Mouse (Mus musculus): Measurements from ENCODE around the gene Agfg1. TPM values are rescaled to one million over a fixed set of nuclear protein-coding genes. Genes with fewer than 3 reads are reported as not detected.

The Agfg1 gene
- polyA plus RNA-seq, 1 experiment from 2014 or later = 44.6 TPM

GRCm38 (mm10) chr1:82833501-82833900 is 5.8 kb upstream of the Agfg1 start:
- Histone ChIP-seq H3K4me2 (ENCODE audit: low read length) (no peak overlapping the region), H3K4me3 (ENCODE audit: control insufficient read depth in 1 of 2, insufficient read depth in 1 of 2, low read depth in 1 of 2, low read length in 2 of 2) (no peak overlapping the region), H3K4me1 (ENCODE audit: control insufficient read depth in 2 of 2, insufficient read depth in 2 of 2, low read length in 2 of 2) (peaks cover 25 to 34% of the 10 kb centered on the region in 2 experiments), H3K27ac (replicated peaks in 1 of 2; ENCODE audit: control insufficient read depth in 1 of 2, insufficient read depth in 1 of 2, low read depth in 2 of 2, low read length in 2 of 2) (no peak overlapping the region), H3K27me3 (ENCODE audit: control insufficient read depth, insufficient read depth, low read length) (no peaks in the 10 kb centered on the region), H3K9me3 (ENCODE audit: control insufficient read depth, low read length) (no peaks in the 10 kb centered on the region), H3K9ac (ENCODE audit: low read length) (no peak overlapping the region), H3K36me3 (ENCODE audit: control insufficient read depth, insufficient read depth, low read length) (no peaks in the 10 kb centered on the region)
- 83% methylated on average over 2 of the region's 2 CpGs for WGBS
- no peak for ATAC-seq (ENCODE audit: insufficient number of reproducible peaks, insufficient read depth, low FRiP score, low read depth)

DNA sequence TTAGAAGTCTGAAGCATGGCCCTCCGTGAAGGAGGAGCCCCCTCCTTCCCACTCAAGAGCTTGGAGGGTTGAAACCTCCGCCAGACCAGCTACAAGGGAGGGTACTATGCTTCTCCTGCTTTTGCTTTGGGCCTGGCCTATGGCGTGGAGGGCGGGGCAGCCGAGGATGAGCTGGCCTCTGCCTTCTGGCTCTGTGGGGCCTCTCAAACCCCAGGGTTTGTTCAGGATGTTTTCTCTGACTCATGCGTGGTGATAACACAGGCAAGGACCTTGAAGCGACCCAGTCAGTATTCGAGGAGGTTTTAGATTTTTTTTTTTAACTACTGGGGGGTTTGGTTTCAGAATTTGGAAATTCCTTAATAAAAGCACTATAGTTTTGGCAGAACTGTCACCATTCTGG is 4.7 kb upstream of the Agfg1 start:
- peak overlapping the region in 1 of 2 experiments; percentile 33; a peak in 1 of 4 replicates for H3K27ac ChIP-seq (replicated peaks in 1 of 2; ENCODE audit: control insufficient read depth in 1 of 2, insufficient read depth in 1 of 2, low read depth in 2 of 2, low read length in 2 of 2)
- H3K4me2 ChIP-seq (ENCODE audit: low read length) = no peak overlapping the region
- no peaks in the 10 kb centered on the region for H3K9me3 ChIP-seq (ENCODE audit: control insufficient read depth, low read length)
- no peaks in the 10 kb centered on the region for H3K36me3 ChIP-seq (ENCODE audit: control insufficient read depth, insufficient read depth, low read length)
- H3K4me3 ChIP-seq (ENCODE audit: control insufficient read depth in 1 of 2, insufficient read depth in 1 of 2, low read depth in 1 of 2, low read length in 2 of 2) = no peak overlapping the region
- peaks cover 28 to 40% of the 10 kb centered on the region in 2 experiments for H3K4me1 ChIP-seq (ENCODE audit: control insufficient read depth in 2 of 2, insufficient read depth in 2 of 2, low read length in 2 of 2)
- WGBS = 29% methylated on average over 8 of the region's 8 CpGs
- 0 out of 2 replicates have a peak, but pooled peaks have one; percentile 42 for ATAC-seq (ENCODE audit: insufficient number of reproducible peaks, insufficient read depth, low FRiP score, low read depth)
- no peaks in the 10 kb centered on the region for H3K27me3 ChIP-seq (ENCODE audit: control insufficient read depth, insufficient read depth, low read length)
- no peak overlapping the region; the same call in 1 of the 2 replicates for H3K9ac ChIP-seq (ENCODE audit: low read length)

- no peaks in the 10 kb centered on the region for H3K27me3 ChIP-seq (ENCODE audit: control insufficient read depth, insufficient read depth, low read length)
- no peak overlapping the region for H3K4me2 ChIP-seq (ENCODE audit: low read length)
- H3K36me3 ChIP-seq (ENCODE audit: control insufficient read depth, insufficient read depth, low read length) = no peaks in the 10 kb centered on the region
- H3K27ac ChIP-seq (replicated peaks in 1 of 2; ENCODE audit: control insufficient read depth in 1 of 2, insufficient read depth in 1 of 2, low read depth in 2 of 2, low read length in 2 of 2) = no peak overlapping the region
- no peaks in the 10 kb centered on the region for H3K9me3 ChIP-seq (ENCODE audit: control insufficient read depth, low read length)
- H3K4me1 ChIP-seq (ENCODE audit: control insufficient read depth in 2 of 2, insufficient read depth in 2 of 2, low read length in 2 of 2) = peaks cover 24 to 45% of the 10 kb centered on the region in 2 experiments
- H3K9ac ChIP-seq (ENCODE audit: low read length) = no peak overlapping the region
- no peak overlapping the region for H3K4me3 ChIP-seq (ENCODE audit: control insufficient read depth in 1 of 2, insufficient read depth in 1 of 2, low read depth in 1 of 2, low read length in 2 of 2)
- WGBS = 65% methylated on average over 13 of the region's 13 CpGs
- no peak for ATAC-seq (ENCODE audit: insufficient number of reproducible peaks, insufficient read depth, low FRiP score, low read depth)
These were observed 2.7 kb upstream of the Agfg1 start for GRCm38 (mm10) chr1:82836342-82837217.

- Histone ChIP-seq H3K27ac (replicated peaks in 1 of 2; ENCODE audit: control insufficient read depth in 1 of 2, insufficient read depth in 1 of 2, low read depth in 2 of 2, low read length in 2 of 2) (no peak overlapping the region), H3K36me3 (ENCODE audit: control insufficient read depth, insufficient read depth, low read length) (0 out of 2 replicates have a peak, but pooled peaks cover 2% of the 10 kb centered on the region), H3K4me2 (ENCODE audit: low read length) (no peak overlapping the region), H3K4me3 (ENCODE audit: control insufficient read depth in 1 of 2, insufficient read depth in 1 of 2, low read depth in 1 of 2, low read length in 2 of 2) (no peak overlapping the region), H3K9me3 (ENCODE audit: control insufficient read depth, low read length) (no peaks in the 10 kb centered on the region), H3K4me1 (ENCODE audit: control insufficient read depth in 2 of 2, insufficient read depth in 2 of 2, low read length in 2 of 2) (peaks cover 16 to 37% of the 10 kb centered on the region in 2 experiments), H3K27me3 (ENCODE audit: control insufficient read depth, insufficient read depth, low read length) (no peaks in the 10 kb centered on the region), H3K9ac (ENCODE audit: low read length) (no peak overlapping the region)
- no peak for ATAC-seq (ENCODE audit: insufficient number of reproducible peaks, insufficient read depth, low FRiP score, low read depth)
- 59% methylated on average over 6 of the region's 6 CpGs for WGBS
These were observed 1.7 kb upstream of the Agfg1 start for GRCm38 (mm10) chr1:82837579-82837978.

DNA sequence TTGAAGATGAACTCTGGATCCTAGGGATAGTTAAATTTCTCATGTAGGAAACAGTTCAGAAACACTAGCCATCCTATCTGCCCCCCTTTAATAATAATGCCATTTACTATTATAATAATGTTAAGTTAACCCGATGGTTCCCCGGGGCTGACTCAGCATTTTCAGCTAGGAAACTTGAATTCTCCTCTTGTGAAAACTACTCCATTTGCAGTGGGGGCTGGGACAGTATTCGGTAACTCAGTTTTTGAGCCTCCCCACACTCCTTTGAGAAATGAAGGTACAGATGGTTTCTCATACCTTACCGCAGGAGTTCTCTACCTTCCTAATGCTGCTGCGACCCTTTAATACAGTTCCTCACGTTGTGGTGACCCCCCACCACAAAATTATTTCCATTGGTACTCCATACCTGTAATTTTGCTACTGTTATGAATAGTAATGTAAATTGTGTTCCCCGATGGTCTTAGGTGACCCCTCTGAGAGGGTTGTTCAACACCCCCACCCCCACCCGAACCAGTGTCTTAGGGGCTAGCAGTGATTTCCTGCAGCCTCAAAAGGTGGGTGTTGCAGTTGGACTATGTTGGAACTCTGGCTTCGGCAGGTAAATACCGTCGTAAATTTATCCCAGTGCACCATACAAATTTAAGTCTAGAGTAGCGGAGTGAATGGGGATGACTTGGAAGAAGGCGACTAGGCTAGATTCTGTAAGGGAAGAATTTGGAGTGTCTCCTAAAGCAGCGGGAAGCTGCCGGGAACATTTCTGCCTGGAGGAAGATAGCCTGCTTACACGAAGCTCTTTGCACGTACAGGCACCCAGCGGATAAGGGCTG is 601 bp upstream of the Agfg1 start:
- Histone ChIP-seq H3K4me1 (ENCODE audit: control insufficient read depth in 2 of 2, insufficient read depth in 2 of 2, low read length in 2 of 2) (peaks cover 12 to 42% of the 10 kb centered on the region in 2 experiments), H3K4me2 (ENCODE audit: low read length) (peak overlapping the region; percentile 89), H3K27ac (replicated peaks in 1 of 2; ENCODE audit: control insufficient read depth in 1 of 2, insufficient read depth in 1 of 2, low read depth in 2 of 2, low read length in 2 of 2) (peak overlapping the region in 1 of 2 experiments; percentile 79; a peak in 1 of 4 replicates), H3K9me3 (ENCODE audit: control insufficient read depth, low read length) (no peaks in the 10 kb centered on the region), H3K9ac (ENCODE audit: low read length) (peak overlapping the region; percentile 97), H3K4me3 (ENCODE audit: control insufficient read depth in 1 of 2, insufficient read depth in 1 of 2, low read depth in 1 of 2, low read length in 2 of 2) (peak overlapping the region; percentile 98 to 100), H3K27me3 (ENCODE audit: control insufficient read depth, insufficient read depth, low read length) (no peaks in the 10 kb centered on the region), H3K36me3 (ENCODE audit: control insufficient read depth, insufficient read depth, low read length) (peaks cover 9% of the 10 kb centered on the region; the same call in 1 of the 2 replicates)
- 35% methylated on average over 18 of the region's 18 CpGs for WGBS
- ATAC-seq (ENCODE audit: insufficient number of reproducible peaks, insufficient read depth, low FRiP score, low read depth) = no peak

DNA sequence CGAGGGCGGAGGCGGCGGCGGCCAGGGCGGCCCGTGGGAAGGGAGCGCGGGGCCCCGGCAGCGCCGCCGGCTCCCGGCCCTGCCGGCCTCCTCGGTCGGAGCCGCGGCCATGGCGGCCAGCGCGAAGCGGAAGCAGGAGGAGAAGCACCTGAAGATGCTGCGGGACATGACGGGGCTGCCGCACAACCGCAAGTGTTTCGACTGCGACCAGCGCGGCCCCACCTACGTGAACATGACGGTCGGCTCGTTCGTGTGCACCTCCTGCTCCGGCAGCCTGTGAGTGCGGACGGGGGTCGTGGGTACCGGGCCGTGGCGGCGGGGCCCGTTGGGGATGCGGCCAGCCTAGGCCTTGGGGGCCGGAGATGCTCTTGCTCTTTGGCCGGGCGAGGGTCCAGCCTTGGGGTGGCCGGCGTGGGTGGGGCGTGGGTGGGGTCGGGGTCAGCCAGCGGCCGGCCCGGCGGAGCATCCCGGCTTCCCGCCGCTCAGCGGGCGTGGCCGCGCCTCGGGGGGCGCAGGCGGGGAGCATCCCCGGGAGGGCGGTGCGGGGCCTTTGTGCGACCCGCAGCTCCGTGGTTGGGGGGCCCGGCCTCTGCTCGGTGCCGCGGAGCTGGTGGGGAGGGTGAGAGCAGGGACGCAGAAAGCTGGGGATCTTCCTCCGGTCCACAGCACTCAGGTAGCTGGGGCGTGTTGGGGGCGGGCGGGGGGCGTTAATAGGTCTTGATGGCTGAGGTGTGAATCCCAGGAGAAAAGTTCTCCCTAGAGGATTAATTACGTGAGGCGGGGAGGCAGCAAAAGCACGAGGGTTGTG is 535 bp downstream of the Agfg1 start:
- under 1% methylated on average over 79 of the region's 86 CpGs for WGBS
- no peaks in the 10 kb centered on the region for H3K9me3 ChIP-seq (ENCODE audit: control insufficient read depth, low read length)
- no peaks in the 10 kb centered on the region for H3K27me3 ChIP-seq (ENCODE audit: control insufficient read depth, insufficient read depth, low read length)
- peak overlapping the region; percentile 27 to 79; a peak in 3 of 4 replicates for H3K27ac ChIP-seq (replicated peaks in 1 of 2; ENCODE audit: control insufficient read depth in 1 of 2, insufficient read depth in 1 of 2, low read depth in 2 of 2, low read length in 2 of 2)
- peak; percentile 59 for ATAC-seq (ENCODE audit: insufficient number of reproducible peaks, insufficient read depth, low FRiP score, low read depth)
- peaks cover 9% of the 10 kb centered on the region; the same call in 1 of the 2 replicates for H3K36me3 ChIP-seq (ENCODE audit: control insufficient read depth, insufficient read depth, low read length)
- H3K4me1 ChIP-seq (ENCODE audit: control insufficient read depth in 2 of 2, insufficient read depth in 2 of 2, low read length in 2 of 2) = peaks cover 8 to 39% of the 10 kb centered on the region in 2 experiments
- peak overlapping the region; percentile 97 for H3K9ac ChIP-seq (ENCODE audit: low read length)
- peak overlapping the region; percentile 89 for H3K4me2 ChIP-seq (ENCODE audit: low read length)
- H3K4me3 ChIP-seq (ENCODE audit: control insufficient read depth in 1 of 2, insufficient read depth in 1 of 2, low read depth in 1 of 2, low read length in 2 of 2) = peak overlapping the region; percentile 98 to 100

DNA sequence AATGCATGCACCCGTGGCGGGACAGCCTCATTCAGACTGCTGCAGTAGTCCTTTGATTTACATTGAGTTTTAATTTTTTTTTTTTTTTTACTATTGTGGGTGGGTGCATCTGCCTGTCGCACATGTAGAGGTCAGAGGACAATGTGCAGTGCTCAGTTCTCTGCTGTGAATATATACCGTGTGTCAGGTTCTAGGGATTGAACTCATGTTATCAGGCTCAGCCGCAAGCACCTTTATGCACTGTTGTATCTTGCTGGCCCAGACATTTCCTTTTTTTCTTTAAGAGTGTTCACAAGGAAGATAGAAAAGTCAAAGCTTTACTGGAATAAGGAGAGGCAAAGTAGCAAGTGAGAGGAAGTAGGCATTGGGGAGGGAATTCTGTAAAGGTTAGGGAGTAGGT is 16.4 kb downstream of the Agfg1 start:
- Histone ChIP-seq H3K4me1 (ENCODE audit: control insufficient read depth in 2 of 2, insufficient read depth in 2 of 2, low read length in 2 of 2) (peaks cover 0 to 3% of the 10 kb centered on the region in 2 experiments; a peak in 1 of 4 replicates), H3K9me3 (ENCODE audit: control insufficient read depth, low read length) (no peaks in the 10 kb centered on the region), H3K4me2 (ENCODE audit: low read length) (no peak overlapping the region), H3K4me3 (ENCODE audit: control insufficient read depth in 1 of 2, insufficient read depth in 1 of 2, low read depth in 1 of 2, low read length in 2 of 2) (no peak overlapping the region), H3K36me3 (ENCODE audit: control insufficient read depth, insufficient read depth, low read length) (peaks cover 11% of the 10 kb centered on the region; the same call in 1 of the 2 replicates), H3K9ac (ENCODE audit: low read length) (no peak overlapping the region), H3K27me3 (ENCODE audit: control insufficient read depth, insufficient read depth, low read length) (no peaks in the 10 kb centered on the region), H3K27ac (replicated peaks in 1 of 2; ENCODE audit: control insufficient read depth in 1 of 2, insufficient read depth in 1 of 2, low read depth in 2 of 2, low read length in 2 of 2) (no peak overlapping the region)
- ATAC-seq (ENCODE audit: insufficient number of reproducible peaks, insufficient read depth, low FRiP score, low read depth) = no peak
- 68% methylated on average over 5 of the region's 5 CpGs for WGBS

Data from heart, embryonic 14.5 days (tissue).